Mouse (Mus musculus): ENCODE measurements around the gene Chsy1.

Chsy1 gene

DNA sequence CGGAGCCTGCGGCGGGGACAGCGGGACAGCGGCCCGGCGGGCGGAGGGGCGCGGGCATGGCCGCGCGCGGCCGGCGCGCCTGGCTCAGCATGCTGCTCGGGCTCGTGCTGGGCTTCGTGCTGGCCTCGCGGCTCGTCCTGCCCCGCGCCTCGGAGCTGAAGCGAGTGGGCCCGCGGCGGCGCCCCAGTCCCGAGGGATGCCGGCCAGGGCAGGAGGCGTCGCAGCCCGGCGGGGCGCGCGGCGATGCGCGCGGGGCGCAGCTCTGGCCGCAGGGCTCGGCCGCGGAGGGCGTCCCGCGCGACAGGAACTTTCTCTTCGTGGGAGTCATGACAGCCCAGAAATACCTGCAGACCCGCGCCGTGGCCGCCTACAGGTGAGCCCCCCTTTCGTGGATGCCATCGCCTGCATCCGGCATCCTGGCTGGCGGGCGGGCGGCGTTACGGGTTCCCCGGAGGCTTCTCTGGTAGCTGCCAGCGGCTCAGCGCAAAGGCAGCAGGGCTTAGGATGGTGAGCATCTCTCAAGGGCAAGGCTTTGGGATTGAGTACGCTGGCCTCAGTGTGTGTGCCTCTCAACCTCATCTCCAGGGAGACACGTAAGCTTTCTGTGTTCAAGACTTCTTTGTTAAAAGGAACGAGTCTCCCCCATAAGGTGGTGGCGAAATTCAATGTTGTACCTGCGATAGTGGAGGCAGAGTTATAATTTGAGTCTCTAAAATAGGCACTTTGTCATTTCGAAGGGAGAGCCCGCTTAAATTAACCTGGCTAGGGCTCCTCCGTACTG lies 730 bp downstream of the Chsy1 start:
- no peak for DNase-seq (ENCODE audit: low spot score in 2 of 2)

DNA sequence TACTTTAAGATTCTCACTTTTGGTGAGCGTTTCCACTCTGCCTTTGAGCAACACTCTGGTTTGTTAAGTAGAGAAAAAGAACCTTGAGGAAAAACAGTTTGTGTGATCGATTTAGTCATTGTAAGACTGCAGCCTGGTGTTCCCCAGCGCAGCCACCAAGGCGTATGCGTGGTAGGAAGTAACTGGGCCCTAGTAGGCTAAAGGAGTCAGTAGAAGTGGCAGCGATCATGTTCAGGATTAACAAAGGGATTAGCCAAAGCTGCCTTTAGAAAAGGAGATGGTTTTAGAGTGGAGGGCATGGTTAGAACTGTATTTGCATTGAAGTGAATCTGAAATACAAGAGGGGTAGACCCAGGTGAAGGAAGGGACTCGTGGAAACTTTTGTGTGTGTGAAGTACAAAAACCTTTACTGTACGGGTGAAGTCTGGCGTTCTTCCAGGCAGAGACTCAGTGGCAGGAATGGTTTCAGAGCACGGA lies 1.4 kb downstream of the Chsy1 start:
- DNase-seq (ENCODE audit: low spot score in 2 of 2), result no peak

DNA sequence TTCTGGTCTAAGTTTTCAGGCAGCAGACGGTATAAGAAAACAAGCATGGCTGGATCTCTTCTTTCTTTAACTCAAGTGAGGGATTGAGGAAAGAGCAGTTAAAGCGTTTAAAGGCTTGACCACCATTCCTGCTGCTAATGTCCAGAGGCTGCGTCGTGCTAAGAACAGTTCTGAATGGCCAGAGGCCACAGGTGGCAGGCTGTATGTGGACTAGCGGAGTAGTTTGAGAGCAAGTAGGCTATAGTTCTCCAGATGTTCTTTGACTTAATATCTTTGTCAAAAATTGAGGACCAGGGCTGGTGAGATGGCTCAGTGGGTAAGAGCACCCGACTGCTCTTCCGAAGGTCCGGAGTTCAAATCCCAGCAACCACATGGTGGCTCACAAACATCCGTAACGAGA lies 1.9 kb downstream of the Chsy1 start:
- DNase-seq (ENCODE audit: low spot score in 2 of 2), result no peak

DNA sequence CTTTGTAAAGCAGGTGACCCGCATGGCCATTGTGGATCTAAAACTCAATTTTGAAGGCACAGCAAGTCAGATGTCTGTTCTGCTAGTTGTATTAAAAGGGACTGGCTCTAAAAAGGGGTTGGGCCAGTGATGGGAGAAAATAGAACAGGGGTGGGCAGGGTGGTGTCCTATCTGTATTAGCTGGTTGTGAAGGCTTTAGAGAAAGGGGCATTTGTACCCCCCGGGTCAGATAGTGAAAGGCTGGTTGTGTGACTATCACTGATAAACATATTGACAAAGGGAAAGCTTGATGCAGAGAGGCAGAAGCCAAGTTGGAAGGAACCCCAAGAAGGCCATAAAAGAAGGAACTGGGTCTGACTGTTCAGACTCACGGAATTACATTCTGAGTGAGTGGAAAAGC lies 4.2 kb downstream of the Chsy1 start:
- no peak for DNase-seq (ENCODE audit: low spot score in 2 of 2)

DNA sequence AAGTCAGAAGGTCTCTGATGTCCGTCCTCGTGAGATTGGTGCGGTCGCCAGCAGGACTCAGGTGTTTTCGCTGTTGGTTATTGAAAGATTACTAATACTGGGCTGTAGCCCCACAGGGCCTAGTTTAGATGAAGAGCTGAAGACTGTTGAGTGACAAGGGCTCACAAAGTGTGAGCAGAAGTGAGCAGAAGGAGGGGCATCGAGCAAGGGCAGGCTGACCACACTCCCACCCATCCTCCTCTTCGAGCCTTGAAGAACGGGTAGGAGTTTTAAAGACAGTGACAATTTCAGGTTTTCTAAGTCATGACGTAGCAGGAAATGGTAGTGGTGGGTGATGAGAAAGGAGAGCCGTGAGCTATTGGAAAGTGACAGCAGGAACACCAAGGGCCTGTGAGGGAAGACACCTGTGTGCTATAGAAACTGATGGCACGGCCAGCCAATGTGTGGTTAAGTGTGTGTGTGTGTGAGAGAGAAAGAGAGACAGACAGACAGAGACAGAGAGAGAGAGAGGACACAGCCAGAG lies 6.6 kb downstream of the Chsy1 start:
- DNase-seq (ENCODE audit: low spot score in 2 of 2), result no peak

DNA sequence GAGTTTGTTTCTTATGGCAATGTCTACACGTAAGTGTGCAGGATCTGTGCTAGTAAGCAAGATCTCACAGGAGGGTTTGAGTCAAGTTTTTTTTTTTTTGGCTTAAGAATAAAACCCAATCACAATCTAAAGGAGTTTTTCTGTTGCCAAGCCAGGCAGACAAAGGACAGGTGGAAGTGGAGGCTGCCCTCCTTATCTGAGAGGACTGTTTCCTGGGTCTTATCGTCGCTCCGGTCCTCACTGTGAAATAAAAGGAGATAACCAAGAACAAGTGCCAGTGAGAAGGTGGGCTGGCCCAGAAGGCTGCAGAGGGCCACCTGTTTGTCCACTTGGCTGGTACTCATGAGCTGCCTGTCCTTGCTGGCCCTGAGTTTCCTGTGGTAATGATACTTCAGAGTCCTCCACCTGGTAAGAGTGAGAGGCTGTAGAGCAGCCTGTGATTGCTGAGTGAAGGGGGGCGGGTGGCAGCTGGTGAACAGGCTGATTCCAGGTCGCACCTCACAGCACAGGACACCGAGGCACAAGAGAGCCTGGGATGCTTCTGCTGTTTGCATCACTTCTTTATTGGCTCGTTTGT lies 7.7 kb downstream of the Chsy1 start:
- no peak for DNase-seq (ENCODE audit: low spot score in 2 of 2)

DNA sequence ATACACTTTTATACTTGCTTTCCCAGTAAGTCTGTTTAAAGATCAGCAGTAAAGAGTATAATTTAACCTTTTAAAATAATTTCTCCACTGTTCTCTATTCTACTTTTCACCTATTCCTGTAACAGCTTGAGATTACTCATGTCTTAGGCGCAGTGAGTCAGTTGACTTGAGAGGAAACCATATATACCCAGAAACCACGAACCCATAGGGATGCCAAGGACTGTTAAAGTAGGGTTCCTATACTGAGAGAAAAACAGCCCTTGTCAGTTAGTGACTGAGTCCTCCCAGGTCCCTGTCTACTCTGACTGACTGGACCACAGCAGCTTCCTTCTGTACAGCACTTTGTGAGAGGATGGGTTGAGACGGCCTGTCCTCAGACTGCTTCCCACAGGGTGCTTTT lies 8.7 kb downstream of the Chsy1 start:
- no peak for DNase-seq (ENCODE audit: low spot score in 2 of 2)

DNA sequence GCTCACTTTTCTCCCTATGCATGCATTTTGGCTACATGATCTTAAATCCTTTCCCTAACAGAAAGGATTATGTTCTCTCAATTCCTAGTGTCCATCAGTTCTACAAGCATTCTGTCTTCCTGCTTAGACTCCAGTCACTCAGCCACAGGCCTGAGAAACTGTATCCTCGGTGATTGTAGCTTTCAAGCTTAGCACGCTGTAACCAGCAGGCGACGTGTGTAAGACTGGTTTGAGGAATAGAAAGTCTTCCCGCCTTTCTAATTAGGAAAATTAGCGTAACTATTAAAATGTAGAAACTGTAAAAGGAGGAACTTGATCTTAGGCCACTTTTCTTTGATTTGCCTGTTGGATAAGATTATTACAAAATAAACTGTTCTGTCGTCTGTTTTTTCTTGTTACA lies 9.5 kb downstream of the Chsy1 start:
- no peak for DNase-seq (ENCODE audit: low spot score in 2 of 2)

DNA sequence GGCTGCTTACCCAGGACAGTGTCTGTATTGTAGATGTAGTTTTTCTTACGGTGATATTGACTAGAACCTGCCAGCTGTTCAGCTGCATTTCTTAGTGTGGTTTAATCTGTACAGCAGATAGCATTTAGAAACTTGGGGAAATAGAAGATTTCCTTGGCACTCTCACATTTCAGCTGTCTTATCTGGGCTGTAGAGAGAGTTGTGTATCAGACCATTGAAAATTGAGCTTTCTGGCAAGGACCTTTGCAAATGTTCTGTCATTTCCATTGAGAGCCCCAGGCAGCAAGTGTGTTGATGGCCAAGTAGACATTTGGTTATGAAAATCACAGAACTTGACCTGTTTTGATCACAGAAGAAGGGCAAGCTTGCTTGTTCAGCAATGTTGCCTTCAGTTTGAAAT lies 10.8 kb downstream of the Chsy1 start:
- DNase-seq (ENCODE audit: low spot score in 2 of 2), result no peak

DNA sequence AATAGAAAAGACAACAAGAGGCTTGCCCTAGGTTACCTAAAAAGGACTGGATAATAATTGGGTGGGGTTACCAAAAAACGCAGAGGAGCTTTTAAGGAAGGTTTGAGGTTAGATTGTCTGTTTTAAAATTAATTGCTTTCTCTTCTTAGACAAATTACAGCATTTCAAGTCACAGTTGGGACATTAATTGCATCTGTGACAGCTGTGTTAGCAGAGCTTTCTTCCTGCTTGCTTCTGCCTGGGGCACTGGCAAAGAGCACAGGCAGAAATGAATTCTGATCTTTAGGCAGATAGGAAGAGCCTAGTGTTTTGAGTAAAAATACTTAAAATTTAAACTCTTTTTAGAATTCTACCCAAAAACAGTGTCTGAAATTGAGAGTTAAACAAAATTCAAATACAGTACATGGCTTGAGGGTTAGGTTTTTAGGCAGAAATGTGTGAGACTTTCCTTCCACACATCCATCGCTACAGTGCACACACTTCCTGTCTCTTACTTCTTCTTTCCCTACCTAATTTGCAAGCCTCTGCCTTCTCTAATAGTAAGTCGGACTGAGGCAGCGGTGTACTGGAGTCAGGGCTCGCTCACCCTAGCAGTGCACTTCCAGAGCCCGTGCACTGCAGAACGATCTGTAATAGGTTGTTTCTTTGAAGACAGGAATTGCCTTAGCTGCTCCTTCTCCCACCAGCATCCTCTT lies 11.5 kb downstream of the Chsy1 start:
- no peak for DNase-seq (ENCODE audit: low spot score in 2 of 2)

DNA sequence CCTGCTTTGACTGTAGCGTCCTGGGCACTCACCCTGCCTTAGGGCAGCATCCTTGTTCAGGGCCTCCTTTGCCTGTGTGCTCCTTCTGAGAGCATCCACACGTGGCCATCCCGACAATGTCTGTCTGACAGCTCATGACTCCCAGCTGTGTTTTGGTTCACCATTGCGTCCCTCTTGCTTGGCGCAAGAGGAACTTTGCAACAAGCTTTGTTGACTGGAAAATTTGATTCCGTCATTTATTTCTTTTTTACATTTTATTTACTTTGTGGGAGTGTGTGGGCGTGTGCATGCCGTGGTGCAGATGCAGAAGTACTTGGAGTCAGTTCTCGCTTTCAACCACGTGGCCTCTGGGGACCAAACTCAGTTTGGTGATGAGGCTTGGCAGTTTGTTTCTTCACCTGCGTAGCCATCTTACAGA lies 15.2 kb downstream of the Chsy1 start:
- DNase-seq (ENCODE audit: low spot score in 2 of 2), result no peak

DNA sequence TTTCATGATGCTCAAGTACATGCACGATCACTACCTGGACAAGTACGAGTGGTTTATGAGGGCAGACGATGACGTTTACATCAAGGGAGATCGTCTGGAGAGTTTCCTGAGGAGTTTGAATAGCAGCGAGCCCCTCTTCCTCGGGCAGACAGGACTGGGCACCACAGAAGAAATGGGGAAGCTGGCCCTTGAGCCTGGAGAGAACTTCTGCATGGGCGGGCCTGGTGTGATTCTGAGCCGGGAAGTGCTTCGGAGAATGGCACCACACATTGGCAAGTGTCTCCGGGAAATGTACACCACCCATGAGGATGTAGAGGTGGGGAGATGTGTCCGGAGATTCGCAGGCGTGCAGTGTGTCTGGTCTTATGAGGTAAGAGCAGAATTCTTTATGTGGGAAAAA lies 16.1 kb downstream of the Chsy1 start:
- DNase-seq (ENCODE audit: low spot score in 2 of 2), result no peak

DNA sequence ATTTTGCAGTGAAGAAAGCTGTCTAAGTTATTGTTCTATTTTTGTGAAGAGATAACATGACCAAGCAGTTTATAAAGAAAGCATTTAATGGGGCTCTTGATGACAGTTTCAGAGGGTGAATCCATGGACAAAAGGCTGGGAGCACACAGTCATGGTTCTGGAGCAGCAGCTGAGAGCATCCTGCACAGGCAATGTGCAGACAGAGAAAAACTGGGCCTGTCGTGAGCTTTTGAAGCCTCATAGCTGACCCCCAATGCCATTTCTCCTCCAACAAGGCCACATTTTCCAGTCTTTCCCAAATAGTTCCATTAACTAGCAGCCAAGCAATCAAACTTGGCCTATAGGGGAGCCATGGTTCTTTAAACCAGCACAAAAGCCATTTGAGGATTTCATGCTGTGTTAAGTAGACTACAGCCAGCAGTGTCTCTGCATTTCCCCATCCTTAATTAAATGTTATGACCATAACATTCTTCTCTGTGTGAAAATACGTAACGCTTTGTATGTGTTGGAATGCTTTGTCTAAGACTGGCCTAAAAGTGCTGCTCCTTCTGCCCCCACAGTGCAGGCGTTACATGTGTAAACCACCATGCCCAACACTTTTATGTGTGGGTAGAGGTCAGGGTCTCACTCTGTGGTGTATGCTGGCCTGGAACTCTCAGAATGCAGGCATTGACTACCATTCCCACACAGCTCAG lies 18.8 kb downstream of the Chsy1 start:
- DNase-seq (ENCODE audit: low spot score in 2 of 2), result no peak

DNA sequence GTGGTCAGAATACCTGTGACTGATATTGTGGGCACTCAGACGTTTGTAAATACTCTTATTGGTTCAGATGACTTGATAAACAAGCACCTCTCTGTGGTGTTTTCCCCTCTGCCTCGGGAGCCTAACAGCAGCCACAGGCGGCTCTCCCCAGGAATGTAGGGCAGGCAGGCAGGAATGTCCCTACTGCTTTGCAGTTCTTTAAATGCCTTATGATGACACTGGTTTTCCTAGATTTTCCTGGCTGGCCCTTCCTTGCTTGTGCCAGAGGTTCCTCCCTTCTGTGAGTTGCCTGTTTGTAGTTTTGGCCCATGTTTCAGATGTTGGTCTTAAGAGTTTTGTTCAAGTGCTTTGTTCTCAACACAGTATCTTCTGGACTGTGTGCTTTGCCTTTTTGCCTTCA lies 19.5 kb downstream of the Chsy1 start:
- DNase-seq (ENCODE audit: low spot score in 2 of 2), result no peak

DNA sequence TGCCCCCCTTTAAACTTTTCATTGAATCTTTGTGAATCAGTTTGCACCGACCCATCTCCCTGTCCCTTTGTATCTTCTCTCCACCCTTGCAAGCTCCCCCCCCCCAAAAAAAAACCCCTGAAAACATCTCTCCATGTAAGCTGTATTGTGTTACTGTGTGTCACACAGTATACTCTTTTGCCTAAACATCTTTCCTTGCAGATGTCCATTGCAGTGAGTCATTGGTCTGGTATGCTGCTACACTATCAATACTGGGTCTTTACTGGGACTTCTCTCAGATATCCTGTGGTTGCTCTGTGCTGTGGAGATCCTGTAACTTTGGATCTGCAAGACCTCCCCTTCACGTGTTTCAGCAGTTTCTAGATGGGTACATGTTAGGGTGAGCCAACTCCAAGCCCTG lies 21.0 kb downstream of the Chsy1 start:
- no peak for DNase-seq (ENCODE audit: low spot score in 2 of 2)

DNA sequence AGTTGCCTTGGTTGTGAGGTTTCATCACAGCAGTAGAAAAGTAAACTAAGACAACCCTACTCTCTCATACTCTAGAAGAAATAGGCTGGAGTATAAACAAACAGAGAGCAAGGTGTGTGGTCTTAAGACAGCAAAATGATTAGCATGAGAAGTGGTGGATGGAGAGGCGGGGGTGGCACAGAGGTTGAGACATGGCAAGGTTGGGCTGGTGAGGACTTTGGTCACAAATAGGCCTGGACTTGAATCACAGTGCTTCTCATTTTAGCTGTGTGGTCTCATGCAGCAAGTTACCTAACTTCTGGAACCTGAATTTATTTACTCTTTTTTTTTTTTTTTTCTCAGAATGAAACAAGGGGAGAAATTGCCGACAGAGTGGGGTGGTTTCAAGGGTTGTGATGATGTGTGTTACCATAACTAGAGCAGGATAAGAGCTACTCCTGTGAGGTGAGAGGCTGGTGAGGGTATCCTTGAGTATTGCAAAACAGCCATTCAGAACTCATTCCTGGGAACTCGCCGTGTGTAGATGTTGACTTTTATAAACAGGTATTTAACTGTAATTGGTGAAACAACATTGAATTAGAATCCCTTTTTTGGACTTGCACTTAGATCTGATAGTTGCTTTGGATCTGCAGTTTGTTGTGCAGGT lies 22.6 kb downstream of the Chsy1 start:
- DNase-seq (ENCODE audit: low spot score in 2 of 2), result no peak

DNA sequence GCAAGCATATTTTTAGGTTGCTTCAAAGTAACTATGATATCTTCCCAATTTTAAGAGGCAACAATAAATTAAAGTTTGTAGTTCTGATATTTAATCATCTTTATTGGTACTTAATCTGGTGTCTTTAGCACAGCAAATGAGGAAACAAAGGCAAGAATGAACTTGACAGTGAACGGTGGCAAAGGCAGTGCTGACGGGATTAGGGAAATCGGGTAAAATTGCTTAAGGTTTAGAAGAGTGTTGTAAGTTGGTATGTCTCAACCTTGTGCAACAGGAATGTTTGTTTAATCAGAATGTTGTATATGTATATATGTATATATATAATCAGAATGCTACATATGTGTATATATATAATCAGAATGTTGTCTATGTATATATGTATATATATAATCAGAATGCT lies 24.8 kb downstream of the Chsy1 start:
- no peak for DNase-seq (ENCODE audit: low spot score in 2 of 2)

DNA sequence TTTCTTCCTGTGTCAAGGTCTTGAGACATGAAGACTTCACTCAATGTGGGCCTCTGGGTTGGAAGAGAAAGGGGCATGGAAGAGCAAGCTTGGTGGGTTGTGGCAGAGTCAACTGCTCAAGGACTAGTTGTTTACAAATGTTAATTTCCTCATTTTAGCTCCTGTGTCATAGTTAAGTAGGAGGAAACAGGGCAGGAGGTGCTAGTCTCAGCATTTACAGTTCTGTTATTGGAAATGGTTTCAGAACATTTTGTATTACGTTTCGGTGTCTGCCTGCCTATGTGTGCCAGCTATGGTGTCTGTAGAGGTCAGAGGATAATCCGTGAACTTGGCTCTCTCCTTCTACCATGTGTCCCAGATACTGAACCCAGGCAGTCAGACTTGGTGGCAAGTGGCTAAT lies 26.3 kb downstream of the Chsy1 start:
- no peak for DNase-seq (ENCODE audit: low spot score in 2 of 2)

DNA sequence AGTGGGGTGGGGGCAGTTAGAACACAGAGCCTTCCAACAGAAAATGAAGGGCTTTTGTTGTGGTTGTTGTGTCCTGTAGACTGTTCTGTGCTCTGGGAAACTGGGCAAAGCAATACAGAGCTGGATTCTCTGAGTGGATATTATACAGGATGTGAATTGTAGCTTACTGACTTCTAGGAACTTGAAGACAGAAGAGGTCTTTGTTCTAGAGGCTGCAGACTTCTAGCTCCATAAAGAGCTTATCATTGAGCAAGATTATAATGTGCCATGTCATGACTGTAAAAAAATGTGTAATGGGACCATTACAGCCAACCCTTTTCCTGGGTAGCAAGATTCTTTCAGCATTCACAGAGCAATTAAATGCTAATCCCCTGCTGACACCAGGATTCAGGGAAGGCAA lies 26.9 kb downstream of the Chsy1 start:
- DNase-seq (ENCODE audit: low spot score in 2 of 2), result no peak

DNA sequence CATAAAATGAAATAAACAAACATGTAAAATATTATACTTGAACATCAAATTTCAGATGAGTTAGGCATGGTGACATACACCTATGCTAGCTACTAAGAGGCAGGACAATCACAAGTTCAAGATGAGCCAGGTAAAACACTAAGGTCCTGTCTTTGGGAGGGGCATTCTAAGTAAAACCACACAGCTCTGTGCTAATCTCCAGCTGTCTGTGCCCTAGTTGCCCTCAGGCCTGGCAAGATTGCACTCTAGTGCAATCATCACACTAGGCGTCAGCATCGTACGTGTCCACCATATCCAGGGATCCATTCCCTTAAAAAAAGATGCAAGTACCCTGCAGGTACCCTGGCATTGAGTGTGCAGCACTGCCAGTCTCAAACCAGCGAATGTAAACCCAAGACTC lies 28.0 kb downstream of the Chsy1 start:
- DNase-seq (ENCODE audit: low spot score in 2 of 2), result no peak

DNA sequence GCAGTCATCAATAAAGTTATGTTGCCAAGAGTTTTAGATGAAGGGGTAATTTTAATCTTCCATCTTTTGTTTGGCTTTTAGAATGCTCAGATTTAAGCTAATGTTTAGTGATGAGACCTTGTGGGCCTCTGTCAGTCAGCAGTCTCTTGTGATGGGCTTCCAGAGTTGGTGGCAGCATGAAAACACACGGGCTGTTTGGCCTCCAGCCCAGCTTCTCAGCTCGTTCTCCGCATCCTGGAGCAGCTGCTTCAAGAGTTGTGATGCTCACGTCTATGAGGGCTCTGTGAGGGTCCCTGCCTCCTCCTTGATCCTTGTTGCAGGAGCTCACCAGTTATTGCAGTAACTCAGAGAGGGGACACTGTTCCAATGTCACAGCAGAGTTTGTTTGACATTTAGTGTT lies 29.0 kb downstream of the Chsy1 start:
- no peak for DNase-seq (ENCODE audit: low spot score in 2 of 2)

DNA sequence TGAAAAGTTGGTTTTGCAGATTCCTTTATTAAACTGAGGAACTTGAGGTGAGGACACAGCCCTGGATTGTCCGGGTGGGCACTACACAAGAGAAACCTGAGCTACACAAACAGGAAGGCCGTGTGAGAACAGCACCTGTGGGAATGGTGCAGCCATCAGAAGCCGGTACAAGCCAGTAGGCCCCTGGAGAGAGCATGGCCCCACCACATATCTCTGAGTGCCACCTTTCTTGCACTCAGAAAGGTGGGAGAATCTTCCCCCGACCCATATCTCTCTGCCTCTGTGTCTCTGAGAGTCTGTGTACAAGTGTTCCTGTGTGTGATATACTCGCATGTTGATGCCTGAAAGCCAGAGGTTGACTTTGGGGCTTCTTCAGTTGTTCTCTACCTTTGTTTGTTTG lies 29.6 kb downstream of the Chsy1 start:
- DNase-seq (ENCODE audit: low spot score in 2 of 2), result no peak
